Mouse (Mus musculus) kidney, postnatal 0 days (tissue): ENCODE measurements around the gene Asic1. TPM values are rescaled to one million over a fixed set of nuclear protein-coding genes. Genes with fewer than 3 reads are reported as not detected.
A peak's percentile ranks its signal among the peaks of the same experiment; 100 is the strongest.

ENCODE experiments used
- ATAC-seq: fragments of 200-750 bp; cut with Nextera tagmentation; replicated peaks from 2 replicates; pipeline ENCODE4 v1.8.0; 2017; ENCODE audit warnings: low read depth, moderate number of reproducible peaks, moderate TSS enrichment, moderate library complexity; ENCODE audit not compliant: low FRiP score
- DNase-seq: peaks from one replicate; pipeline ENCODE4 v3.0.0-alpha.2; 2016; ENCODE audit warnings: low spot score
- H3K27ac ChIP-seq: fragments of 300-500 bp; sonication (generic); 2 replicates; pipeline ENCODE4 v1.5.1; 2014; ENCODE audit warnings: mild to moderate bottlenecking
- H3K27me3 ChIP-seq: fragments of 300-500 bp; sonication (generic); 2 replicates; pipeline ENCODE4 v1.6.1; 2014; ENCODE audit warnings: low read length, mixed read lengths; ENCODE audit not compliant: insufficient read depth
- H3K36me3 ChIP-seq: fragments of 300-500 bp; sonication (generic); 2 replicates; pipeline ENCODE4 v1.6.1; 2014; ENCODE audit warnings: low read length, mixed read lengths; ENCODE audit not compliant: insufficient read depth
- H3K4me1 ChIP-seq: fragments of 300-500 bp; sonication (generic); replicated peaks from 2 replicates; pipeline ENCODE4 v1.6.1; 2014; ENCODE audit warnings: antibody characterized with exemption, low read length, mixed read lengths; ENCODE audit not compliant: insufficient read depth
- H3K4me2 ChIP-seq: fragments of 300-500 bp; sonication (generic); 2 replicates; pipeline ENCODE4 v1.6.1; 2014; ENCODE audit warnings: mild to moderate bottlenecking, low read length, moderate library complexity, mixed read lengths
- H3K4me3 ChIP-seq: fragments of 300-500 bp; sonication (generic); replicated peaks from 2 replicates; pipeline ENCODE4 v1.5.1; 2014; ENCODE audit warnings: low read depth, low read length
- H3K9ac ChIP-seq: fragments of 300-500 bp; sonication (generic); 2 replicates; pipeline ENCODE4 v1.6.1; 2014; ENCODE audit warnings: low read depth, low read length
- H3K9me3 ChIP-seq: fragments of 300-500 bp; sonication (generic); replicated peaks from 2 replicates; pipeline ENCODE4 v1.6.1; 2016; ENCODE audit warnings: low read length, inconsistent platforms, mixed read lengths
- CTCF ChIP-seq: IDR thresholded peaks from 2 replicates; pipeline ENCODE4 v1.5.1; 2016; ENCODE audit warnings: antibody characterized with exemption, low read depth, mild to moderate bottlenecking, moderate library complexity
- WGBS: fragments of 180-500 bp; shearing (Covaris S2); extraction: QIAGEN DNeasy Blood & Tissue Kit; methylation state at CpG from one replicate; pipeline ENCODE4 v1.1.7; 2014; 5-methylcytosine and 5-hydroxymethylcytosine counted together
- polyA plus RNA-seq: library from polyadenylated mRNA; unstranded; fragments of >200 nt; fragmentation: Nextera tagmentation; extraction: Ambion mirVana; gene quantifications from 2 replicates; pipeline ENCODE4 v1.2.1, GENCODE M21; 2015

Asic1 gene
- polyA plus RNA-seq, 1 experiment from 2014 or later, result 1.1 TPM

DNA sequence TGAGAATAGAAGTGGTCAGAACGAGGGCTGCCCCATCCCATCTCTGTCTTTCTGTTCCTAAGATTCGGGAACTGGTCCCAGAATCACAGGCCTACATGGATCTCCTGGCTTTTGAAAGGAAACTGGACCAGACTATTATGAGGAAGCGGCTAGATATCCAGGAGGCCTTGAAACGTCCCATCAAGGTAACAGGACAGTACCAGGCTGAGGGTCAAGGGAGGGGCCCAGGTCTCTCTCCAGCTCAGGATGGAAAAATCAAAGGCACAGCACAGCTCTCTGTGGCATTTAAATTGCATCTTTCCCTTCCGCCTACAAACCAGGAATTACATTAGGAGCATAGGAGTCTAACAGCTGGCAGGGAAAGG, 33.5 kb downstream of the Asic1 start:
- ATAC-seq, result no peak
- Histone ChIP-seq H3K27me3 (no peaks in the 10 kb centered on the region), H3K27ac (peak overlapping the region; percentile 98), H3K9ac (no peak overlapping the region), H3K4me2 (peak overlapping the region; percentile 23; the same call in 1 of the 2 replicates), H3K4me1 (peaks cover 23% of the 10 kb centered on the region), H3K4me3 (no peak overlapping the region), H3K9me3 (no peaks in the 10 kb centered on the region), H3K36me3 (peaks cover 26% of the 10 kb centered on the region)
- DNase-seq, result no peak
- no peak for TF ChIP-seq CTCF
- 65% methylated on average over 5 of the region's 5 CpGs for WGBS

GRCm38 (mm10) chr15:99704041-99704681, 34.0 kb downstream of the Asic1 start:
- peaks cover 21% of the 10 kb centered on the region for H3K4me1 ChIP-seq
- TF ChIP-seq CTCF, result no peak
- peak overlapping the region; percentile 54 for H3K27ac ChIP-seq
- no peak for DNase-seq
- 52% methylated on average over 23 of the region's 23 CpGs for WGBS
- no peaks in the 10 kb centered on the region for H3K27me3 ChIP-seq
- H3K36me3 ChIP-seq, result peaks cover 31% of the 10 kb centered on the region
- no peak for ATAC-seq
- H3K4me2 ChIP-seq, result peak overlapping the region; percentile 23; the same call in 1 of the 2 replicates
- no peak overlapping the region for H3K4me3 ChIP-seq
- H3K9ac ChIP-seq, result no peak overlapping the region
- no peaks in the 10 kb centered on the region for H3K9me3 ChIP-seq

GRCm38 (mm10) chr15:99704881-99705280, 34.7 kb downstream of the Asic1 start:
- Histone ChIP-seq H3K36me3 (peaks cover 38% of the 10 kb centered on the region), H3K4me2 (no peak overlapping the region), H3K9ac (no peak overlapping the region), H3K4me3 (no peak overlapping the region), H3K4me1 (peaks cover 21% of the 10 kb centered on the region), H3K27ac (peak overlapping the region; percentile 54), H3K9me3 (no peaks in the 10 kb centered on the region), H3K27me3 (no peaks in the 10 kb centered on the region)
- ATAC-seq (no peak), DNase-seq (no peak)
- TF ChIP-seq CTCF, result no peak
- 63% methylated on average over 7 of the region's 7 CpGs for WGBS

DNA sequence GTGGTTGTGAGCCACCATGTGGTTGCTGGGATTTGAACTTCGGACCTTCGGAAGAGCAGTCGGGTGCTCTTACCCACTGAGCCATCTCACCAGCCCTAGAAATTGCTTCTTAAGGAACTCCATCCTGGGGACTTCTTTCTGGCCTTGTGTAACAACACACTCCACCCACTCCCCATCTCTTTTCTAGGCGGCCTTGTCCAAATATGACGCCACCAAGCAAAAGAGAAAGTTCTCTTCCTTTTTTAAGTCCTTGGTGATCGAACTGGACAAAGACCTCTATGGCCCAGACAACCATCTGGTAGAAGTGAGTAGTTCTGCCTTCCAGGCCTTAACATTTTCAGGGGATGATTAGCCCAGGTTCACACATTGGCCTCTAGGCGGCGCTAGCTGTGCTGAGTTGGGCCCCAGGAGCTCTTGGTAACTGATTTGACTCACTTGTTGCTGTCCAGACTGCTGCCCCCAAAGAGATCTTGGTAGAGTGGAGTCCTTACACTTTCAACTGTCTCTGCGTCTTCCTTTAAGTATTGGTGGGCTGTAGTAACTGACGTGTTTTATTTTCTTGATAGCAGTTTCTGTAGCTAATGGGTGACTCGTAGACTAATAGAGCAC, 35.4 kb downstream of the Asic1 start, which contains the start of gene Gm17349:
Gm17349 (minus strand) TSS at position 51 of the 609 bp plus-strand sequence.
- H3K36me3 ChIP-seq, result peaks cover 44% of the 10 kb centered on the region
- WGBS, result 68% methylated on average over 11 of the region's 11 CpGs
- no peak within 1 kb of the TSS for H3K9ac ChIP-seq

DNA sequence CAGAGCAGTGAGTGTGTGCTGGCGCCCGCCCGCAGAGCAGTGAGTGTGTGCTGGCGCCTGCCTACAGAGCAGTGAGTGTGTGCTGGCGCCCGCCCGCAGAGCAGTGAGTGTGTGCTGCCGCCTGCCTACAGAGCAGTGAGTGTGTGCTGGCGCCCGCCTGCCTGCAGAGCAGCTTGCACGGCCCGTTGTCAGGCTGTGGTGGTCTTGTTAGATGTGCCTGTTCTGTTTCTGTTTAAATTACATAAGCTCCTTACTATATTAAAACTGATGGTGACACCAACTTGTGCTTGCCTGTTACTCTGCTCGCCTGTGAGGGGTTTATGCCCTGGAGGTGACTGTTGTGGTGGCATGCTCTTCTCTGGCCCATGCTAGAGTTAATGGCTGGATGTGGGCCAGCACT, 38.0 kb downstream of the Asic1 start:
- H3K9ac ChIP-seq, result no peak overlapping the region
- no peak overlapping the region for H3K4me2 ChIP-seq
- H3K36me3 ChIP-seq, result peaks cover 67% of the 10 kb centered on the region
- no peak overlapping the region for H3K27ac ChIP-seq
- TF ChIP-seq CTCF, result no peak
- peaks cover 9% of the 10 kb centered on the region for H3K4me1 ChIP-seq
- no peaks in the 10 kb centered on the region for H3K9me3 ChIP-seq
- no peak overlapping the region for H3K4me3 ChIP-seq
- DNase-seq (no peak), ATAC-seq (no peak)
- WGBS, result 97% methylated on average over 13 of the region's 13 CpGs
- no peaks in the 10 kb centered on the region for H3K27me3 ChIP-seq

More for the DNA sequence above, 35.4 kb downstream of the Asic1 start, which contains the start of gene Gm17349:
- Histone ChIP-seq H3K9me3 (no peaks in the 10 kb centered on the region), H3K4me1 (peaks cover 21% of the 10 kb centered on the region), H3K4me3 (no peak within 1 kb of the TSS), H3K27ac (peak within 1 kb of the TSS; percentile 54), H3K27me3 (no peaks in the 10 kb centered on the region), H3K4me2 (no peak within 1 kb of the TSS; the same call in 1 of the 2 replicates)
- ATAC-seq (no peak), DNase-seq (peak; percentile 80)
- TF ChIP-seq CTCF, result peak; percentile 78

- H3K4me1 ChIP-seq, result no peaks in the 10 kb centered on the region; the same call in 1 of the 2 replicates
- no peak overlapping the region for H3K4me2 ChIP-seq
- H3K4me3 ChIP-seq, result no peak overlapping the region
- no peak overlapping the region for H3K27ac ChIP-seq
- no peaks in the 10 kb centered on the region for H3K9me3 ChIP-seq
- H3K9ac ChIP-seq, result no peak overlapping the region
- H3K27me3 ChIP-seq, result no peaks in the 10 kb centered on the region
- H3K36me3 ChIP-seq, result peaks cover 58% of the 10 kb centered on the region
- ATAC-seq (no peak), DNase-seq (no peak)
- no peak for TF ChIP-seq CTCF
- 87% methylated on average over 10 of the region's 10 CpGs for WGBS
These were observed 40.3 kb downstream of the Asic1 start for GRCm38 (mm10) chr15:99710221-99711190.
